Comparison of ENCODE assay signal across 17 mouse cellular contexts in the genomic region with DNA sequence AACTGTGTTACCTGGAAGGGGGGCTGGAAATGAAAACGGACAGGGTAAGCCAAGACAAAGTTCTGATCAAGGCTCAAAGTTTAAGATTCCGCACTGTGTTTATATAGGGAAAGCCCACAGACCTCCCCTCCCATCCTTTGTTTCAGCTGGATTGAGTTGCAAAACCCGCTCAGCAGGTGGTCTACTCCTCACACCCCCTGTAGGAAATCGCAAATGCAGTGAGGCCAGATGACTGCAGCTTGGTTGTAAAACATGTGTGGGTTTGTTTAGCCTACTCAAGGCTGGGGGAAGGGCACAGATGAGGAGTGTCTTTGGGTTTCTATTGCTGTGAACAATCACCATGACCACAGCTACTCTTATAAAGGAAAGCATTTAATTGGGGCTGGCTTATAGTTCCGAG.
DNase-seq lines count a peak whose midpoint lies in the region; ATAC-seq lines count a peak whose summit lies in the region.
"Had no signal": no experiment of that assay in that cellular context is flagged by ENCODE, and none has a peak within 500 bp of the region (broad histone marks: within the 10 kb centered on the region; RNA-seq: fewer than 3 reads in every experiment).

No protein-coding gene starts in this region.

- no peaks in the 10 kb centered on the region for H3K36me3 ChIP-seq in intestine, embryonic 15.5 days
- H3K36me3 ChIP-seq in intestine, embryonic 16.5 days (ENCODE audit: control insufficient read depth, insufficient read depth, low read length), result no peaks in the 10 kb centered on the region
- H3K36me3 ChIP-seq in embryonic facial prominence, embryonic 13.5 days, result no peaks in the 10 kb centered on the region
- H3K36me3 ChIP-seq in neural tube, embryonic 13.5 days, result peaks cover 8% of the 10 kb centered on the region; the same call in 1 of the 2 replicates
- H3K36me3 ChIP-seq: heart, embryonic 10.5 days; liver, embryonic 13.5 days; midbrain, embryonic 12.5 days had no signal

- peak; percentile 15 for DNase-seq in retina, embryonic 14.5 days (ENCODE audit: low spot score)
- DNase-seq in retina, postnatal 1 day, result no peak
- no peak for DNase-seq in spleen, postnatal 36 days (ENCODE audit: low spot score in 2 of 2)
- DNase-seq: cerebellum, adult 2 months; gastrocnemius, postnatal 25 days; heart, postnatal 36 days; liver, embryonic 13.5 days; lung, postnatal 14 days; thymus, adult 18-20 months had no signal

- 27% methylated on average over 5 of the region's 5 CpGs for WGBS in intestine, embryonic 15.5 days
- WGBS in intestine, embryonic 16.5 days, result 24% methylated on average over 5 of the region's 5 CpGs
- 29% methylated on average over 5 of the region's 5 CpGs for WGBS in embryonic facial prominence, embryonic 13.5 days
- WGBS in neural tube, embryonic 13.5 days, result 34% methylated on average over 5 of the region's 5 CpGs

- H3K4me2 ChIP-seq in intestine, embryonic 15.5 days (replicated peaks), result no peak overlapping the region
- H3K4me2 ChIP-seq in intestine, embryonic 16.5 days (ENCODE audit: low read depth, low read length), result no peak overlapping the region
- H3K4me2 ChIP-seq in embryonic facial prominence, embryonic 13.5 days, result no peak overlapping the region
- H3K4me2 ChIP-seq in neural tube, embryonic 13.5 days, result no peak overlapping the region
- H3K4me2 ChIP-seq: liver, embryonic 13.5 days; midbrain, embryonic 12.5 days had no signal

- no peak overlapping the region for H3K4me3 ChIP-seq in intestine, embryonic 15.5 days (replicated peaks)
- H3K4me3 ChIP-seq in intestine, embryonic 16.5 days (ENCODE audit: low read length), result no peak overlapping the region
- no peak overlapping the region for H3K4me3 ChIP-seq in embryonic facial prominence, embryonic 13.5 days
- H3K4me3 ChIP-seq in neural tube, embryonic 13.5 days, result no peak overlapping the region
- H3K4me3 ChIP-seq: heart, embryonic 10.5 days; liver, embryonic 13.5 days; midbrain, embryonic 12.5 days had no signal

- no peak overlapping the region for H3K27ac ChIP-seq in intestine, embryonic 15.5 days
- H3K27ac ChIP-seq in intestine, embryonic 16.5 days (ENCODE audit: low read length), result no peak overlapping the region
- no peak overlapping the region for H3K27ac ChIP-seq in embryonic facial prominence, embryonic 13.5 days
- H3K27ac ChIP-seq in neural tube, embryonic 13.5 days (replicated peaks), result no peak overlapping the region
- H3K27ac ChIP-seq: heart, embryonic 10.5 days; liver, embryonic 13.5 days; midbrain, embryonic 12.5 days had no signal

- no peaks in the 10 kb centered on the region for H3K4me1 ChIP-seq in intestine, embryonic 15.5 days (replicated peaks)
- no peaks in the 10 kb centered on the region for H3K4me1 ChIP-seq in intestine, embryonic 16.5 days (ENCODE audit: control insufficient read depth, insufficient read depth, low read length)
- peaks cover 8% of the 10 kb centered on the region for H3K4me1 ChIP-seq in embryonic facial prominence, embryonic 13.5 days
- H3K4me1 ChIP-seq in neural tube, embryonic 13.5 days (replicated peaks), result 0 out of 2 replicates have a peak, but pooled peaks cover 8% of the 10 kb centered on the region
- H3K4me1 ChIP-seq: midbrain, embryonic 12.5 days had no signal

- H3K9ac ChIP-seq in intestine, embryonic 15.5 days, result no peak overlapping the region
- H3K9ac ChIP-seq in intestine, embryonic 16.5 days (ENCODE audit: low read depth, low read length), result no peak overlapping the region
- no peak overlapping the region for H3K9ac ChIP-seq in embryonic facial prominence, embryonic 13.5 days
- H3K9ac ChIP-seq in neural tube, embryonic 13.5 days, result no peak overlapping the region
- H3K9ac ChIP-seq: liver, embryonic 13.5 days; midbrain, embryonic 12.5 days had no signal

- no peaks in the 10 kb centered on the region for H3K9me3 ChIP-seq in intestine, embryonic 15.5 days
- H3K9me3 ChIP-seq in intestine, embryonic 16.5 days (ENCODE audit: control insufficient read depth, low read length), result no peaks in the 10 kb centered on the region
- H3K9me3 ChIP-seq in embryonic facial prominence, embryonic 13.5 days, result no peaks in the 10 kb centered on the region
- no peaks in the 10 kb centered on the region for H3K9me3 ChIP-seq in neural tube, embryonic 13.5 days
- H3K9me3 ChIP-seq: heart, embryonic 10.5 days; liver, embryonic 13.5 days; midbrain, embryonic 12.5 days had no signal

- H3K27me3 ChIP-seq in intestine, embryonic 15.5 days (replicated peaks), result no peaks in the 10 kb centered on the region
- no peaks in the 10 kb centered on the region for H3K27me3 ChIP-seq in intestine, embryonic 16.5 days (replicated peaks; ENCODE audit: control insufficient read depth, insufficient read depth, low read length)
- no peaks in the 10 kb centered on the region for H3K27me3 ChIP-seq in embryonic facial prominence, embryonic 13.5 days
- no peaks in the 10 kb centered on the region for H3K27me3 ChIP-seq in neural tube, embryonic 13.5 days
- H3K27me3 ChIP-seq: liver, embryonic 13.5 days; midbrain, embryonic 12.5 days had no signal

- peak; percentile 34; the same call in 1 of the 2 replicates for ATAC-seq in intestine, embryonic 15.5 days
- ATAC-seq in intestine, embryonic 16.5 days, result no peak
- ATAC-seq in embryonic facial prominence, embryonic 13.5 days (ENCODE audit: insufficient number of reproducible peaks, insufficient read depth, low FRiP score, low TSS enrichment, low read depth), result peak; percentile 69; the same call in 1 of the 2 replicates
- ATAC-seq in neural tube, embryonic 13.5 days (ENCODE audit: low read depth), result 0 out of 2 replicates have a peak, but pooled peaks have one; percentile 53
- ATAC-seq in frontal cortex, adult (ENCODE audit: low TSS enrichment), result no peak
- ATAC-seq: forebrain, embryonic 14.5 days had no signal

Comparison
In these comparisons a context has a peak if more than half of its experiments do, and no peak if none do; other contexts are left out.
1. ATAC-seq: peak in intestine, embryonic 15.5 days (single experiment), embryonic facial prominence, embryonic 13.5 days (single experiment) and neural tube, embryonic 13.5 days (single experiment); none in intestine, embryonic 16.5 days (single experiment) and frontal cortex, adult (single experiment).